Mouse (Mus musculus): ENCODE data around the gene Mrgpre.

- TF ChIP-seq EP300 (IDR thresholded peaks at IDR 0.05; ENCODE audit: low read depth) (no peak), CTCF (IDR thresholded peaks at IDR 0.05; ENCODE audit: low read depth) (no peak)
These were observed 16.5 kb upstream of the Mrgpre start for GRCm38 (mm10) chr7:143800770-143801169.

Measured in liver, postnatal 0 days (tissue).